Mouse (Mus musculus): ENCODE results near the gene Tnfsf10.

- no peak for TF ChIP-seq CTCF (IDR thresholded peaks at IDR 0.05; ENCODE audit: control insufficient read depth, insufficient read depth, insufficient replicate concordance, low read depth, low read length)
- no peak for TF ChIP-seq POLR2A (IDR thresholded peaks at IDR 0.05; ENCODE audit: control insufficient read depth, low read depth, low read length)
Measured at GRCm38 (mm10) chr3:27320613-27321495, 4.0 kb downstream of the Tnfsf10 start.

Measured in testis, adult 2 months (tissue).